Mouse (Mus musculus) bone marrow macrophage, adult 2 months (primary cell): Measurements from ENCODE around the gene Prep.

Source experiments
- CTCF ChIP-seq: IDR thresholded peaks from 2 replicates; pipeline ENCODE4 v1.5.1; 2012; ENCODE audit warnings: low read depth, mild to moderate bottlenecking, low read length, moderate library complexity
- POLR2A ChIP-seq: IDR thresholded peaks from 2 replicates; pipeline ENCODE4 v1.6.1; 2012; ENCODE audit warnings: mild to moderate bottlenecking, low read depth, low read length, borderline replicate concordance

- TF ChIP-seq CTCF (no peak), POLR2A (no peak)
These were observed 18.3 kb downstream of the Prep start for GRCm38 (mm10) chr10:45085315-45085714.
